Mouse (Mus musculus): ENCODE data around the gene Arhgef25. TPM values are rescaled to one million over a fixed set of nuclear protein-coding genes. Genes with fewer than 3 reads are reported as not detected.

The Arhgef25 gene
- polyA plus RNA-seq, 2 experiments: 3.4 to 7.7 TPM

GRCm38 (mm10) chr10:127188079-127188453, 1.8 kb downstream of the Arhgef25 start:
- H3K4me2 ChIP-seq (ENCODE audit: low read depth): peak overlapping the region; percentile 100
- H3K4me1 ChIP-seq (replicated peaks; ENCODE audit: control insufficient read depth in 2 of 2, insufficient read depth in 2 of 2, low read length in 1 of 2): peaks cover 32 to 34% of the 10 kb centered on the region in 2 experiments
- no peak for ATAC-seq (ENCODE audit: insufficient read depth)
- TF ChIP-seq EP300 (IDR thresholded peaks at IDR 0.05; ENCODE audit: low read depth) (no peak), CTCF (IDR thresholded peaks at IDR 0.05; ENCODE audit: low read depth) (no peak)
- peak overlapping the region; percentile 63 to 74 for H3K4me3 ChIP-seq (ENCODE audit: insufficient read depth in 1 of 2, low read depth in 2 of 2, low read length in 2 of 2)
- no peak overlapping the region for H3K27ac ChIP-seq
- no peaks in the 10 kb centered on the region for H3K36me3 ChIP-seq (replicated peaks; ENCODE audit: control insufficient read depth, insufficient read depth, low read depth)
- no peaks in the 10 kb centered on the region for H3K27me3 ChIP-seq (ENCODE audit: control insufficient read depth, insufficient read depth, low read length)
- H3K9me3 ChIP-seq (ENCODE audit: control insufficient read depth, low read length): no peaks in the 10 kb centered on the region
- DNase-seq (ENCODE audit: low read depth in 3 of 3, low spot score in 3 of 3): no peak
- peak overlapping the region; percentile 82 for H3K9ac ChIP-seq (replicated peaks)
- 2% methylated on average over 19 of the region's 21 CpGs for WGBS (ENCODE audit: insufficient replicate concordance)

- 62% methylated on average over 10 of the region's 10 CpGs for WGBS (ENCODE audit: insufficient replicate concordance)
- Histone ChIP-seq H3K27ac (no peak overlapping the region), H3K4me3 (ENCODE audit: insufficient read depth in 1 of 2, low read depth in 2 of 2, low read length in 2 of 2) (no peak overlapping the region), H3K4me1 (replicated peaks; ENCODE audit: control insufficient read depth in 2 of 2, insufficient read depth in 2 of 2, low read length in 1 of 2) (peaks cover 32 to 34% of the 10 kb centered on the region in 2 experiments), H3K9ac (replicated peaks) (no peak overlapping the region), H3K27me3 (ENCODE audit: control insufficient read depth, insufficient read depth, low read length) (no peaks in the 10 kb centered on the region), H3K4me2 (ENCODE audit: low read depth) (peak overlapping the region; percentile 100), H3K9me3 (ENCODE audit: control insufficient read depth, low read length) (no peaks in the 10 kb centered on the region), H3K36me3 (replicated peaks; ENCODE audit: control insufficient read depth, insufficient read depth, low read depth) (no peaks in the 10 kb centered on the region)
- TF ChIP-seq CTCF (IDR thresholded peaks at IDR 0.05; ENCODE audit: low read depth) (no peak), EP300 (IDR thresholded peaks at IDR 0.05; ENCODE audit: low read depth) (no peak)
- ATAC-seq (ENCODE audit: insufficient read depth) (no peak), DNase-seq (ENCODE audit: low read depth in 3 of 3, low spot score in 3 of 3) (no peak)
Measured at GRCm38 (mm10) chr10:127187371-127188078, 2.4 kb downstream of the Arhgef25 start.

GRCm38 (mm10) chr10:127186451-127186850, 3.4 kb downstream of the Arhgef25 start:
- WGBS (ENCODE audit: insufficient replicate concordance): 69% methylated on average over 1 of the region's 1 CpGs
- ATAC-seq (ENCODE audit: insufficient read depth): no peak

GRCm38 (mm10) chr10:127185506-127185905, 4.4 kb downstream of the Arhgef25 start:
- Histone ChIP-seq H3K4me2 (ENCODE audit: low read depth) (no peak overlapping the region), H3K9ac (replicated peaks) (no peak overlapping the region), H3K9me3 (ENCODE audit: control insufficient read depth, low read length) (no peaks in the 10 kb centered on the region), H3K27me3 (ENCODE audit: control insufficient read depth, insufficient read depth, low read length) (peaks cover 8% of the 10 kb centered on the region), H3K4me1 (replicated peaks; ENCODE audit: control insufficient read depth in 2 of 2, insufficient read depth in 2 of 2, low read length in 1 of 2) (peaks cover 17 to 20% of the 10 kb centered on the region in 2 experiments), H3K36me3 (replicated peaks; ENCODE audit: control insufficient read depth, insufficient read depth, low read depth) (no peaks in the 10 kb centered on the region), H3K27ac (no peak overlapping the region), H3K4me3 (ENCODE audit: insufficient read depth in 1 of 2, low read depth in 2 of 2, low read length in 2 of 2) (no peak overlapping the region)
- ATAC-seq (ENCODE audit: insufficient read depth) (no peak), DNase-seq (ENCODE audit: low read depth in 3 of 3, low spot score in 3 of 3) (no peak)
- 74% methylated on average over 15 of the region's 15 CpGs for WGBS (ENCODE audit: insufficient replicate concordance)
- TF ChIP-seq CTCF (IDR thresholded peaks at IDR 0.05; ENCODE audit: low read depth) (no peak), EP300 (IDR thresholded peaks at IDR 0.05; ENCODE audit: low read depth) (no peak)

More at GRCm38 (mm10) chr10:127186451-127186850, 3.4 kb downstream of the Arhgef25 start:
- DNase-seq (ENCODE audit: low read depth in 3 of 3, low spot score in 3 of 3): no peak
- Histone ChIP-seq H3K9ac (replicated peaks) (no peak overlapping the region), H3K27ac (no peak overlapping the region), H3K27me3 (ENCODE audit: control insufficient read depth, insufficient read depth, low read length) (no peaks in the 10 kb centered on the region), H3K9me3 (ENCODE audit: control insufficient read depth, low read length) (no peaks in the 10 kb centered on the region), H3K4me2 (ENCODE audit: low read depth) (no peak overlapping the region), H3K4me1 (replicated peaks; ENCODE audit: control insufficient read depth in 2 of 2, insufficient read depth in 2 of 2, low read length in 1 of 2) (peaks cover 23 to 29% of the 10 kb centered on the region in 2 experiments), H3K4me3 (ENCODE audit: insufficient read depth in 1 of 2, low read depth in 2 of 2, low read length in 2 of 2) (no peak overlapping the region), H3K36me3 (replicated peaks; ENCODE audit: control insufficient read depth, insufficient read depth, low read depth) (no peaks in the 10 kb centered on the region)
- TF ChIP-seq EP300 (IDR thresholded peaks at IDR 0.05; ENCODE audit: low read depth): no peak
- peak; percentile 80 for TF ChIP-seq CTCF (IDR thresholded peaks at IDR 0.05; ENCODE audit: low read depth)

GRCm38 (mm10) chr10:127185101-127185500, 4.8 kb downstream of the Arhgef25 start:
- Histone ChIP-seq H3K9ac (replicated peaks) (no peak overlapping the region), H3K4me2 (ENCODE audit: low read depth) (no peak overlapping the region), H3K4me1 (replicated peaks; ENCODE audit: control insufficient read depth in 2 of 2, insufficient read depth in 2 of 2, low read length in 1 of 2) (peaks cover 13 to 16% of the 10 kb centered on the region in 2 experiments), H3K9me3 (ENCODE audit: control insufficient read depth, low read length) (no peaks in the 10 kb centered on the region), H3K4me3 (ENCODE audit: insufficient read depth in 1 of 2, low read depth in 2 of 2, low read length in 2 of 2) (no peak overlapping the region), H3K27me3 (ENCODE audit: control insufficient read depth, insufficient read depth, low read length) (peaks cover 12% of the 10 kb centered on the region), H3K36me3 (replicated peaks; ENCODE audit: control insufficient read depth, insufficient read depth, low read depth) (no peaks in the 10 kb centered on the region), H3K27ac (no peak overlapping the region)
- WGBS (ENCODE audit: insufficient replicate concordance): 67% methylated on average over 9 of the region's 9 CpGs
- TF ChIP-seq CTCF (IDR thresholded peaks at IDR 0.05; ENCODE audit: low read depth) (no peak), EP300 (IDR thresholded peaks at IDR 0.05; ENCODE audit: low read depth) (no peak)
- no peak for DNase-seq (ENCODE audit: low read depth in 3 of 3, low spot score in 3 of 3)
- no peak for ATAC-seq (ENCODE audit: insufficient read depth)

All from liver, embryonic 14.5 days (tissue).